Mouse (Mus musculus) CH12.LX (cell line): Measurements from ENCODE around the gene Gm20388. TPM values are rescaled to one million over a fixed set of nuclear protein-coding genes. Genes with fewer than 3 reads are reported as not detected.

Experiments
- DNase-seq: peaks from one replicate; pipeline ENCODE4 v3.0.0-alpha.2; 2013; ENCODE audit errors: extremely low read depth
- H3K27ac ChIP-seq: 2 replicates; pipeline ENCODE4 v1.5.1; 2012; ENCODE audit warnings: low read depth, mild to moderate bottlenecking, control low read depth, moderate library complexity; ENCODE audit not compliant: insufficient read depth
- H3K27me3 ChIP-seq: replicated peaks from 2 replicates; pipeline ENCODE3; 2012; ENCODE audit warnings: inconsistent platforms
- H3K36me3 ChIP-seq, 2 experiments: replicated peaks in 1 of 2; 2 replicates each; pipeline versions ENCODE3 to v1.6.1; 2012; ENCODE audit warnings: inconsistent platforms in 1 of 2, low read length in 1 of 2, mild to moderate bottlenecking in 1 of 2, mixed read lengths in 1 of 2, moderate library complexity in 1 of 2; ENCODE audit not compliant: control insufficient read depth in 1 of 2, insufficient read depth in 1 of 2
- H3K4me1 ChIP-seq, 2 experiments: 2 replicates each; pipeline ENCODE4 v1.6.1; 2012; ENCODE audit warnings: inconsistent platforms in 1 of 2, moderate library complexity in 1 of 2; ENCODE audit not compliant: insufficient read depth in 2 of 2, control insufficient read depth in 1 of 2
- H3K4me2 ChIP-seq: 2 replicates; pipeline ENCODE4 v1.6.1; 2012; ENCODE audit warnings: low read depth, mild to moderate bottlenecking, control low read depth; ENCODE audit not compliant: poor library complexity, insufficient read depth, severe bottlenecking
- H3K4me3 ChIP-seq, 3 experiments: fragments of 150-350 bp in 1 of 3; sonication (generic) in 1 of 3; replicated peaks in 1 of 3; 2 replicates each; pipeline versions ENCODE3 to v1.5.1; 2011 to 2012; ENCODE audit warnings: low read depth in 2 of 3, low read length in 2 of 3, mild to moderate bottlenecking in 2 of 3, moderate library complexity in 2 of 3, control low read depth in 1 of 3, improper control_type of control experiment in 1 of 3, inconsistent platforms in 1 of 3, mixed read lengths in 1 of 3; ENCODE audit not compliant: poor library complexity in 1 of 3
- H3K79me2 ChIP-seq: replicated peaks from 2 replicates; pipeline ENCODE4 v1.6.1; 2012; ENCODE audit warnings: mild to moderate bottlenecking, moderate library complexity; ENCODE audit not compliant: control insufficient read depth, poor library complexity, insufficient read depth, severe bottlenecking; ENCODE audit errors: extremely low read depth
- H3K9ac ChIP-seq: 2 replicates; pipeline ENCODE4 v1.6.1; 2012; ENCODE audit warnings: low read depth, mild to moderate bottlenecking, control low read depth, moderate library complexity; ENCODE audit not compliant: insufficient read depth
- H3K9me3 ChIP-seq: replicated peaks from 2 replicates; pipeline ENCODE3; 2012; ENCODE audit warnings: low read length, inconsistent platforms, mixed read lengths
- BHLHE40 ChIP-seq: IDR thresholded peaks from 2 replicates; pipeline ENCODE4 v1.6.1; 2011; ENCODE audit warnings: mild to moderate bottlenecking, low read depth, low read length, improper control_type of control experiment
- ELF1 ChIP-seq: IDR thresholded peaks from 2 replicates; pipeline ENCODE4 v1.6.1; 2014; ENCODE audit warnings: low read depth, mild to moderate bottlenecking, inconsistent platforms, low read length, improper control_type of control experiment
- IRF4 ChIP-seq: IDR thresholded peaks from 2 replicates; pipeline ENCODE4 v1.6.1; 2014; ENCODE audit warnings: low read depth, mild to moderate bottlenecking, inconsistent platforms, low read length, improper control_type of control experiment
- JUN ChIP-seq: IDR thresholded peaks from 2 replicates; pipeline ENCODE4 v1.6.1; 2011; ENCODE audit warnings: low read depth, mild to moderate bottlenecking, low read length, improper control_type of control experiment, moderate library complexity; ENCODE audit not compliant: insufficient read depth
- MAFK ChIP-seq: IDR thresholded peaks from 2 replicates; pipeline ENCODE4 v1.6.1; 2011; ENCODE audit warnings: low read length, improper control_type of control experiment; ENCODE audit not compliant: insufficient replicate concordance
- MAZ ChIP-seq: IDR thresholded peaks from 2 replicates; pipeline ENCODE4 v1.6.1; 2012; ENCODE audit warnings: low read depth, mild to moderate bottlenecking, inconsistent platforms, low read length, improper control_type of control experiment, moderate library complexity
- MYC ChIP-seq: IDR thresholded peaks from 2 replicates; pipeline ENCODE4 v1.6.1; 2011; ENCODE audit warnings: low read depth, mild to moderate bottlenecking, improper control_type of control experiment, low read length
- PAX5 ChIP-seq: IDR thresholded peaks from 2 replicates; pipeline ENCODE4 v1.6.1; 2012; ENCODE audit warnings: low read length, inconsistent platforms, mixed read lengths
- POLR2A ChIP-seq: IDR thresholded peaks from 2 replicates; pipeline ENCODE4 v1.6.1; 2011; ENCODE audit warnings: low read depth, mild to moderate bottlenecking, improper control_type of control experiment, low read length
- SMC3 ChIP-seq: IDR thresholded peaks from 2 replicates; pipeline ENCODE4 v1.6.1; 2011; ENCODE audit warnings: low read depth, low read length, improper control_type of control experiment
- TCF12 ChIP-seq: IDR thresholded peaks from 2 replicates; pipeline ENCODE4 v1.6.1; 2014; ENCODE audit warnings: low read depth, mild to moderate bottlenecking, inconsistent platforms, low read length, improper control_type of control experiment
- USF2 ChIP-seq: conservative IDR thresholded peaks from 2 replicates; pipeline ENCODE4 v1.6.1; 2011; ENCODE audit warnings: low read depth, low read length, improper control_type of control experiment
- ZC3H11A ChIP-seq: IDR thresholded peaks from 2 replicates; pipeline ENCODE4 v1.6.1; 2012; ENCODE audit warnings: low read depth, mild to moderate bottlenecking, inconsistent platforms, low read length, improper control_type of control experiment
- ZMIZ1 ChIP-seq: IDR thresholded peaks from 2 replicates; pipeline ENCODE4 v1.6.1; 2012; ENCODE audit warnings: low read depth, mild to moderate bottlenecking, inconsistent platforms, low read length, improper control_type of control experiment
- ZNF384 ChIP-seq: IDR thresholded peaks from 2 replicates; pipeline ENCODE4 v1.6.1; 2012; ENCODE audit warnings: low read depth, low read length, improper control_type of control experiment, inconsistent platforms
- dilution Hi-C: fragments of 300-500 bp; cut with MboI; formaldehyde crosslinking; loops from 2 replicates; pipeline ENCODE4 v1.14.3; 2020; ENCODE audit warnings: low sequenced_read_pairs; ENCODE audit not compliant: extremely low pct_unique_long_range_greater_than_20kb, extremely low pct_ligation_motif_present
- in situ Hi-C: fragments of 300-500 bp; cut with MboI; formaldehyde crosslinking; loops from 3 replicates; pipeline ENCODE4 v1.14.3; 2019; ENCODE audit warnings: low sequenced_read_pairs, low pct_ligation_motif_present, low pct_unique_long_range_greater_than_20kb, mixed read lengths
- polyA plus RNA-seq: library from polyadenylated mRNA; unstranded; fragments of >175 nt; gene quantifications from 2 replicates; pipeline ENCODE4 v1.2.1, GENCODE M21; 2012; ENCODE audit warnings: low read depth; ENCODE audit not compliant: insufficient read length
- total RNA-seq, 2 experiments: library from RNA; depleted of rRNA; stranded (reverse); fragments of 300-350 nt in 1 of 2; fragments of >200 nt in 1 of 2; gene quantifications; 2 replicates each; pipeline ENCODE4 v1.2.3; 2012 to 2014

The Gm20388 gene
- total and polyA plus RNA-seq, 3 experiments: 14.8 to 26.3 (median 22.2) TPM

DNA sequence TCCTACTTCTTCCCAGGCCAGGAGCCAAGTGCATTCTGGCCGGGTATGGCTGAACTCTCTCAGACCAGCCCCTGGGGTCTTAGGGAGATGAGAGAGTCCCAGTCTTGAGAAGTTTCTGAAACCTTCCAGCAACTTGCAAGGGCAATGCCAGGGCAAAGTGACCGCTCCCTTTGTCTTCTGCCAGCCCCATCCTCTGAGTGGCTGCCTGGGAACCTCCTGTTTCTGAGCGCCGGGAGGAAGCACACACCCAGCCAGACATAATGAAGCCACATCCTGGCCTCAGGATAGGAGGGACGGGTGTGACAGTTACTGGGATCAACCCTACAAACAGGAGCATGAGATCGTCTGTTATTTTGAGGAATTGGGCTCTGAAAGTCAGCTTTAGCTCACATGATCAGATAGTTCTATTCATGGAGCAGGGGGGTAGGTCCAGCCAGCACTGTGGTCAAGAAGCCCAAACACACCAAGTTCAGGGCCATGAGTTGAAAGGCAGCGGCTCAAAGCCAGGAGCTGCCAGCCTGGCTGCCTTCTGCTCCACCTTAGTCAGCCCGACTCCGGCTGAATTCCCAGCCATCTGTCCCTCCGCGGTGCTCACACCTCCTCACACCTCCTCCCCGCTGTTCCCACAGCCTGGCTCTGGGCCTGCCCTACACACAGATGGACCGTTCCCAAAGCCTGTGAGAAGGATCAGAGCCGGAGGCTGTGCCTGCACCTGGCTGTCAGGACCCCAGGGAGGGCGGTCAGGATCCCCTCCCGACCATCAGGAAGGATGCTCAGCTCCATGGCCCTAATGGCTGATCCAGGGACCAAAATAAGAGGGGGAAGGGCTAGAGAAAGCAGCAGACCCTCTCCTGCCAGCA is 2766.2 kb downstream of the Gm20388 start:
- peaks cover 21% of the 10 kb centered on the region for H3K9me3 ChIP-seq
- TF ChIP-seq PAX5 (no peak), MAFK (no peak), ELF1 (no peak), MAZ (no peak)
- TF ChIP-seq, all 38 proteins: peak for 0
- no peak for DNase-seq
- no peak overlapping the region for H3K9ac ChIP-seq
- H3K27me3 ChIP-seq: no peaks in the 10 kb centered on the region
- H3K79me2 ChIP-seq: peaks cover 9% of the 10 kb centered on the region; the same call in 1 of the 2 replicates
- dilution Hi-C loops: no loop called here
- H3K4me2 ChIP-seq: no peak overlapping the region
- peaks cover 61 to 96% of the 10 kb centered on the region in 2 experiments for H3K36me3 ChIP-seq
- no peak overlapping the region for H3K27ac ChIP-seq
- in situ Hi-C loops: no loop called here
- H3K4me1 ChIP-seq: peaks cover 9 to 29% of the 10 kb centered on the region in 2 experiments
- no peak overlapping the region for H3K4me3 ChIP-seq

DNA sequence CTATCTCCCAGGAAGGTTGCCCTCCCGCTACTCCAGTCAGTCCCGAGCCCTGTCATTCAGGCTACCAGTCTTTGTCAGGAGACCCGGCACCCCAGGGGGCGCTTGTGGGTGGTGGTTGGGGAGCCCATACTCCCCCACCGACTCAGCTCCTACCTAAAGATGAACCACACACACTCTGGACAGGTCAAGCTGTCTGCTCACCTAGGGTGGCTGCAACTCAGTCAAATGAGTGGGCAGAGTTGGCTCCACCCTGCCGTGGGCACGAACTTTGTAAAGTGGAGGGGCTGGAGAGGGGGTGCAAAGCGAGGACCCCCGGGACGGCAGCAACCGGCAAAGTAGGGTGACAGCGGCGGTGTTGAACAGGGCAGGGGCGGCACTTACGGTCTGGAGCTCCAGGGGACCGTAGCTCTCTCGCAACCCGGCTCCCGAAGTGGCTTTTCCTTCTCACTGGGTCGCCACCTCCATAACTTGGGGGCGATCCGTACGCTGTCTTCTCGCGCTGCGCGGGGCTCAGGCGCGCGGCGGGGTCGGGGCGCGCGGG is 2766.9 kb downstream of the Gm20388 start:
- H3K27me3 ChIP-seq: no peaks in the 10 kb centered on the region
- no peak overlapping the region for H3K27ac ChIP-seq
- TF ChIP-seq IRF4 (no peak), POLR2A (no peak), MYC (no peak), ZMIZ1 (no peak), TCF12 (no peak), JUN (no peak), ZNF384 (no peak), SMC3 (no peak), USF2 (no peak), ZC3H11A (no peak), PAX5 (no peak), BHLHE40 (no peak)

More for the DNA sequence above, 2766.9 kb downstream of the Gm20388 start:
- in situ Hi-C loops: no loop called here
- H3K36me3 ChIP-seq: peaks cover 61 to 96% of the 10 kb centered on the region in 2 experiments
- no peak overlapping the region for H3K4me3 ChIP-seq
- peaks cover 21% of the 10 kb centered on the region for H3K9me3 ChIP-seq
- H3K9ac ChIP-seq: no peak overlapping the region
- no peak for DNase-seq
- peaks cover 10 to 35% of the 10 kb centered on the region in 2 experiments for H3K4me1 ChIP-seq
- peaks cover 9% of the 10 kb centered on the region; the same call in 1 of the 2 replicates for H3K79me2 ChIP-seq
- no peak overlapping the region for H3K4me2 ChIP-seq
- dilution Hi-C loops: no loop called here
